Mouse (Mus musculus): ENCODE measurements around the gene Suox. TPM values are rescaled to one million over a fixed set of nuclear protein-coding genes. Genes with fewer than 3 reads are reported as not detected.
"Not testable (repeated sequence)": the region's sequence is repeated elsewhere in the genome, so short reads cannot be mapped to it uniquely, and the experiment has no call there.

Suox gene
- polyA plus RNA-seq (2015; fragmentation: Nextera tagmentation; extraction: Ambion mirVana), result 11.1 and 12.4 TPM in 2 replicates

DNA sequence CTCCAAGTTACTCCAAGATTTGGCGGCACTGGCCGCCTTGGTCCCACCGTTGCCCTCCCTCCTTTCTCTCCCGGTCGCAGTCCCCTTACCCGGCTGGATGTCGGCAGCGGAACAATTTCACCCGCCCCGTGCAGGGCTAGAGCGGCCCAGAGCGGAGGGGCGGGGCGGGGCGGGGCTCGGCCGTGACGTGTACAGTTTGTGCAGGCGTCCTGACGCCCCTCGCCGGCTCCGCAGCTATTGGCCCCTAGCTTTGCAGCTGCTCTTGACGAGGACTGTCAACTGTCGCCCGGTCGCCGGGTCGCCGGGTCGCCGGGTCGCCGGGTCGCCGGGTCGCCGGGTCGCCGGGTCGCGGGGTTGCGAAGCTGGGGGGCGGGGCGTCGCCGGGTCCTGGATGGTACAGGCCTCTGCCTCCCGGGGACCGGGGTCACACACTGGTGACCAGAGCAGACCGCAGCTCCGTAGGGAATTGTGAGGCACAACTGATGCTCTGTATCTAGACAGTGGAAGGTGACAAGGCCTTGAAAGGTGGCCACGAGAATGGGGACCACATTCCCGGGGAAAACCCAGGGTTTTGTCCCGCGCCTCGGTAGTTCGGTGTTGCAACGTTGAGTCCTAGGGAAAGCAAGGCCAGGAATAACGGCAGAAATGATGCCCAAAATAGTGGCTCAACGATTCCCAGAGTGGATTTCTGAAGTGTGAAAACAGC lies at the start of gene Suox:
TSS of gene Suox (minus strand) at position 311 of the 706 bp plus-strand sequence.
- peak within 1 kb of the TSS; percentile 77 for H3K4me3 ChIP-seq
- ATAC-seq (ENCODE audit: extremely low read depth, insufficient number of reproducible peaks, low FRiP score, low TSS enrichment), result peak; percentile 89
- peak within 1 kb of the TSS; percentile 84 for H3K9ac ChIP-seq
- H3K27ac ChIP-seq (replicated peaks), result peak within 1 kb of the TSS; percentile 55
- 0 out of 2 replicates have a peak, but pooled peaks cover 6% of the 10 kb centered on the region for H3K27me3 ChIP-seq (replicated peaks)
- peaks cover 19% of the 10 kb centered on the region; the same call in 1 of the 2 replicates for H3K36me3 ChIP-seq
- under 1% methylated on average over 60 of the region's 60 CpGs for WGBS
- peaks cover 15% of the 10 kb centered on the region for H3K4me1 ChIP-seq
- H3K4me2 ChIP-seq, result peak within 1 kb of the TSS; percentile 85
- no peaks in the 10 kb centered on the region for H3K9me3 ChIP-seq

DNA sequence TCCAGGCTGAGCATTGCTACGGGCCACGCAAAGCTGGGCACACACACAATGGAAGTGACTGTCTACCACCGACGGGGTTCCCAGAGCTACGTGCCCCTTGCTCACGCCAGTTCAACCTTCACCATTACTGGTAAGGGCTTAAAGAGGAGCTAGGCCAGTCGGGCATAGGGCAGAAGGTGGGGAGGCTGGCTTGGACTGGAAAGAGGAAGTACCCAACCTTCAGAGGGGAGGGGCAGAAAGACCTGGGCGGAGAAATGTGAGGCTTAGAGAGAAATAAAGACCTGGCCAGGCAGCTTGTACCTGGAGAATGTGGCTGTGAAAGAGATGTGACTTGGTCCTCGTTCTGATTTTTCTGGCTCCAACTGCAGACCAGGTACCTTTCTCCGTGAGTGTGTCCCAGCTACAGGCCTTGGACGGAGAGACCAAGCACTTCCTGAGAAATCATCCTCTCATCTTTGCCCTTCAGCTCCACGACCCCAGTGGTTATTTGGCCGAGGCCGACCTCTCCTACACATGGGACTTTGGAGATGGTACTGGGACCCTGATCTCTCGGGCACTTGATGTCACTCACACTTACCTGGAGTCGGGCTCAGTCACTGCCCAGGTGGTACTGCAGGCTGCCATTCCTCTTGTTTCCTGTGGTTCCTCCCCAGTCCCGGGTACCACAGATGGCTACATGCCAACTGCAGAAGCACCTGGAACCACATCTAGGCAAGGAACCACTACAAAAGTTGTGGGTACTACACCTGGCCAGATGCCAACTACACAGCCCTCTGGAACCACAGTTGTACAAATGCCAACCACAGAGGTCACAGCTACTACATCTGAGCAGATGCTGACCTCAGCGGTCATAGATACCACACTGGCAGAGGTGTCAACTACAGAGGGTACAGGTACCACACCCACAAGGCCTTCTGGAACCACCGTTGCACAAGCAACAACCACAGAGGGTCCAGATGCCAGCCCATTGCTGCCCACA lies 42.0 kb upstream of the Suox start:
- Histone ChIP-seq H3K4me2 (no peak overlapping the region), H3K27ac (replicated peaks) (no peak overlapping the region), H3K9me3 (no peaks in the 10 kb centered on the region), H3K36me3 (no peaks in the 10 kb centered on the region), H3K9ac (no peak overlapping the region), H3K4me3 (no peak overlapping the region), H3K4me1 (no peaks in the 10 kb centered on the region), H3K27me3 (replicated peaks) (no peaks in the 10 kb centered on the region)
- no peak for ATAC-seq (ENCODE audit: extremely low read depth, insufficient number of reproducible peaks, low FRiP score, low TSS enrichment)
- WGBS, result 79% methylated on average over 19 of the region's 19 CpGs

DNA sequence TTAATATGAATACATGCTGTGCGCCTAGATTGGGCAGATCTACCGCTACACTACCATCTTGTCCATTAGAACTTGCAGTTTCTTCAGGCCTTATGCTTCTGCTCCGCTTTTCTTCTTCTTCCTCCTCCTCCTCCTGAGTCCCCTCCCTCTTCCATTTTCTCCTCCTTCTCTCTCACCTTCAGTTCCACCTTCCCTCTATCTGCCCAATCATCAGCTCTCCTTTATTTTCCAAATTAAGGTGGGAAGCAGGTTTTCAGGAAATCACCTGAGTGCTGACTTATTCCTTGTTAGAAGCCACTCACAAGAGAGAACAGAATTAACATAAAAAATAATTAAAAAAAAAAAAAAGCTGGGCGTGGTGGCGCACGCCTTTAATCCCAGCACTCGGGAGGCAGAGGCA lies 37.4 kb upstream of the Suox start:
- not testable (repeated sequence) for H3K4me2 ChIP-seq; H3K27me3 ChIP-seq (replicated peaks); ATAC-seq (ENCODE audit: extremely low read depth, insufficient number of reproducible peaks, low FRiP score, low TSS enrichment); H3K4me3 ChIP-seq; H3K4me1 ChIP-seq; H3K9ac ChIP-seq; H3K36me3 ChIP-seq; H3K27ac ChIP-seq (replicated peaks); H3K9me3 ChIP-seq
- WGBS, result 90% methylated on average over 7 of the region's 7 CpGs

DNA sequence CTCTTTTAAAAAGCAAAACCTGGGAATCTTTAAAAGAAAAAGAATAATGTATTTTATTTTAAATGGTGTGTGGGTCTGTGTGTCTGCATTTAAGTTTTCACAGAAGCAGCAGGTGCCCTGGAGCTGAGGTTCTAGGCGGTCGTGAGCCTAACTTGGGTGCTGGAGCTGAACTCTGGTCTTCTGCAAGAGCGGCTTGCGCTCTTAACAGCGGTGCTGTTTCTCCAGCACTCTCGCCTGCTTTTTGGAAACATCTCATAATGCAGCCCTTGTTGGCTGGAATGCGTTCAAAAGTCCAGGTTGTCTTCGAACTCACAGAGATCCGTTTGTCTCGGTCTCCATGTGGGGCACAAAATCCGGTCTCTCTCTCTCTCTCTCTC lies 31.4 kb upstream of the Suox start:
- ATAC-seq (ENCODE audit: extremely low read depth, insufficient number of reproducible peaks, low FRiP score, low TSS enrichment), result no peak
- H3K4me3 ChIP-seq, result peak overlapping the region; percentile 93

DNA sequence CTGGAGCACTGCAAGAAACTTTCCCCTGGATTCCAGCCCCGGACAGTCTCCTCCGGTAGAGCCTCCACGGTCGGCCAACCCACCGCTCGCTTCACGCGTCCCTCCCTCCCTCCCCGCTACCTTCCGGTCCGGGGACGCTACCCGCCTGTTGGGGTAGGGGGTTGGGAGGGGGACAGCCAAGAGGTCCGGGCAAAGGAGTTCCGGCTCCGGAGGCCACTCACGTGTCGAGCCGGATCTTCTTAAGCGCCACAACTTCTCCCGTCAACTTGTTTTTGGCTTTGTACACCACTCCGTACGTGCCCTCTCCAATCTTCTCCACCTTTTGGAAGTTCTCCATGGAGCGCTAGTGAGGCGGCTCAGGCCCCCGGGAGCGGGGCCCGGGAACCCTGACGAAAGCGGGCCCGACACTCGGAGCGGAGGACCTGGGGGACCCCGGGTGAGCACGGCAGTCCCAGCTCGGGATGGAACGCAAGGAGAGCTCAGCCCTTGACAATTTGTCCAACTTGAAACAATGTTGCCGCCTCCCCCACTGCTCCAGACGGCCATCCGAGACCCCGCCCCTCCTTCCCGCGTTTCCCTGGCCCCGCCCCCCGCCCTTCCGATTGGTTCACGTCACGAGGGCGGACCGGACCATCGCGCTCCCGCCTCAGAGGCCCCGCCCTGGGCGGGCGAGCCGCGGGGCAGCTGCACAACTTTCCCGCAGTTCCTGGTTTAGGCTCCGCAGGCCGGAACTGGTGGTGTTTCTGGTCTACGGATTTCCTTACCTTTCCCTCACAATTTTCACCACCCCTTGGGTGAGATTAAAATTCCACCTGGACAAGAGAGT lies 30.8 kb upstream of the Suox start, which contains the start of gene Cdk2:
TSS of gene Cdk2 (minus strand) at position 541 of the 826 bp plus-strand sequence.
- H3K27me3 ChIP-seq (replicated peaks), result no peaks in the 10 kb centered on the region
- ATAC-seq (ENCODE audit: extremely low read depth, insufficient number of reproducible peaks, low FRiP score, low TSS enrichment), result peak; percentile 91
- peak within 1 kb of the TSS; percentile 93 for H3K4me3 ChIP-seq
- peaks cover 37% of the 10 kb centered on the region for H3K4me1 ChIP-seq
- H3K9me3 ChIP-seq, result no peaks in the 10 kb centered on the region
- H3K36me3 ChIP-seq, result peaks cover 38% of the 10 kb centered on the region
- WGBS, result under 1% methylated on average over 61 of the region's 62 CpGs
- peak within 1 kb of the TSS; percentile 98 for H3K27ac ChIP-seq (replicated peaks)
- peak within 1 kb of the TSS; percentile 74 for H3K4me2 ChIP-seq
- peak within 1 kb of the TSS; percentile 91 for H3K9ac ChIP-seq

More for the DNA sequence above, 31.4 kb upstream of the Suox start:
- peak overlapping the region; percentile 81 for H3K9ac ChIP-seq
- peaks cover 31% of the 10 kb centered on the region for H3K4me1 ChIP-seq
- 11% methylated on average over 11 of the region's 11 CpGs for WGBS
- H3K4me2 ChIP-seq, result peak overlapping the region; percentile 74
- peak overlapping the region; percentile 73 for H3K27ac ChIP-seq (replicated peaks)
- no peaks in the 10 kb centered on the region for H3K9me3 ChIP-seq
- no peaks in the 10 kb centered on the region for H3K27me3 ChIP-seq (replicated peaks)
- peaks cover 32% of the 10 kb centered on the region for H3K36me3 ChIP-seq

DNA sequence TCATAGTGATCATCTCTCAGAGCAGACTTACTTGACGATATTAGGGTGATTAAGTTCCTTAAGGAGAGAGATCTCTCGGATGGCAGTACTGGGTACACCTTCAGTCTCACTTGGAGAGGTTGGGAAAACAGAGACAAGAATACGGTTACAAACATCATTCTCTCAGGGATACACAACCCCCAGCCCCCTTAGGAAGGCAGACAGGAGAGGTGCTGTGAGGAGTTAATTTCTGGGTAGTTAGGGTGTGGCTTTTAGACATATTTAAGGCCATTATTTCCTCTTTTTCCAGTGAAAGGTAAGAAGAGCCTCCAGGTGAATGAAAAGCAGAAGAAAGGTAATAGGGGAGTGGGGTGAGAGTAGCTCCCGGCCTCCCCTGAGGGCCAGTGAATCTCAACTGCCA lies 30.0 kb upstream of the Suox start, which contains the start of gene Pmel:
TSS of gene Pmel (plus strand) at position 301 of the 400 bp plus-strand sequence.
- no peaks in the 10 kb centered on the region for H3K27me3 ChIP-seq (replicated peaks)
- H3K27ac ChIP-seq (replicated peaks), result peak within 1 kb of the TSS; percentile 98
- H3K4me3 ChIP-seq, result peak within 1 kb of the TSS; percentile 93
- ATAC-seq (ENCODE audit: extremely low read depth, insufficient number of reproducible peaks, low FRiP score, low TSS enrichment), result no peak
- H3K4me1 ChIP-seq, result peaks cover 45% of the 10 kb centered on the region
- peak within 1 kb of the TSS; percentile 91 for H3K9ac ChIP-seq
- H3K9me3 ChIP-seq, result no peaks in the 10 kb centered on the region
- peaks cover 46% of the 10 kb centered on the region for H3K36me3 ChIP-seq
- WGBS, result 21% methylated on average over 4 of the region's 4 CpGs
- peak within 1 kb of the TSS; percentile 74 for H3K4me2 ChIP-seq

DNA sequence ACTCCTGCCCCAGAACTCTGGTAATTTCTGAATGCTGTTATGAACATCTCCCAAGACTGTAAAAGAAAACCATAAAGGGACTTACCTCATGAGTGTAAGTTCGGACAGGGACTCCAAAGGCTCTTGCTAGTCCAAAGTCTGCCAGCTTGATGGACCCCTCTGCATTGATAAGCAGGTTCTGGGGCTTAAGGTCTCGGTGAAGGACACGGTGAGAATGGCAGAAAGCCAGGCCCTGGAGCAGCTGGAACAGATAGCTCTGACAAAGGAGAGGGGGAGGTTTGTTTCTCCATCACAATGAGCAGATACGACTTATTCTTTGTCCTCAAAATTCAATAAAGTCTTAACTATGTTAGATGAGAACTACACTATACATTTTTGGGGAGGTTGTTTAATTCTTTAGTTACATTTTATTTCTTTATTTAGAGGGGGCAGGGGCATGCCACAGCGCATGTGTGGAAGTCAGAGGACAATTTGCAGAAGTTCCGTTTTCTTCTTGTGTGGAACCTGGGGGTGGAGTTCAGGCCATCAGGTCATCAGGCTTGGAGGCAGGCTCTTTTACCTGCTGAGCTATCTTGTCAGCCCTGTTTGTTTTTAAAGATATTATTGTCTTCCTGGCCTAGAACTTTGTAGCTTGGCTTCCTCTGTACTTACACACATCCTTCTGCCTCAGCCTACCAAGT lies 28.6 kb upstream of the Suox start:
- no peaks in the 10 kb centered on the region for H3K9me3 ChIP-seq
- H3K4me2 ChIP-seq, result peak overlapping the region; percentile 74; the same call in 1 of the 2 replicates
- WGBS, result 50% methylated on average over 6 of the region's 6 CpGs
- no peak for ATAC-seq (ENCODE audit: extremely low read depth, insufficient number of reproducible peaks, low FRiP score, low TSS enrichment)
- H3K9ac ChIP-seq, result peak overlapping the region; percentile 65
- H3K4me3 ChIP-seq, result no peak overlapping the region
- 0 out of 2 replicates have a peak overlapping the region, but pooled peaks have one; percentile 21 for H3K27ac ChIP-seq (replicated peaks)
- no peaks in the 10 kb centered on the region for H3K27me3 ChIP-seq (replicated peaks)
- peaks cover 51% of the 10 kb centered on the region for H3K4me1 ChIP-seq
- H3K36me3 ChIP-seq, result peaks cover 57% of the 10 kb centered on the region

DNA sequence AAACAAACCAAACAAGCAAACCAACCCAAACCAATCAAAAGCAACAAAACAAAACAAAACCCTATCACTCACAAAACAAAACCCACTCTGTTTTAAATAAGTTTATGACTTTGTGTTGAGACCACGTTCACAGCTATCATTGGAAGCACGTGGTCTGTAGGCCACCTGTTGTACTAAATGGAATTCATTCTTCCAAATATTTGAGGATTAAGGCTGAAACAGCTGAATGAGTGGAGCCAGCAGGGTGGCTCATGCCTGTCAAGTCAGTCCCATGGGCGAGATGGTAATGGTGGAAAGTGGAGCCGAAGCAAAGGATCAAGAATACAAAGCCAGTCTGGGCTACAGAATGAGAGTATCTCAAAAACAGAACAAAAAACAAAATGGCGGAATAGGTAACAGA lies 26.8 kb upstream of the Suox start:
- Histone ChIP-seq H3K4me1 (peaks cover 52% of the 10 kb centered on the region), H3K4me3 (no peak overlapping the region), H3K36me3 (peaks cover 59% of the 10 kb centered on the region), H3K9ac (no peak overlapping the region), H3K27ac (replicated peaks) (no peak overlapping the region), H3K27me3 (replicated peaks) (no peaks in the 10 kb centered on the region), H3K4me2 (no peak overlapping the region), H3K9me3 (no peaks in the 10 kb centered on the region)
- no peak for ATAC-seq (ENCODE audit: extremely low read depth, insufficient number of reproducible peaks, low FRiP score, low TSS enrichment)
- 89% methylated on average over 5 of the region's 5 CpGs for whole genome bisulfite sequencing

DNA sequence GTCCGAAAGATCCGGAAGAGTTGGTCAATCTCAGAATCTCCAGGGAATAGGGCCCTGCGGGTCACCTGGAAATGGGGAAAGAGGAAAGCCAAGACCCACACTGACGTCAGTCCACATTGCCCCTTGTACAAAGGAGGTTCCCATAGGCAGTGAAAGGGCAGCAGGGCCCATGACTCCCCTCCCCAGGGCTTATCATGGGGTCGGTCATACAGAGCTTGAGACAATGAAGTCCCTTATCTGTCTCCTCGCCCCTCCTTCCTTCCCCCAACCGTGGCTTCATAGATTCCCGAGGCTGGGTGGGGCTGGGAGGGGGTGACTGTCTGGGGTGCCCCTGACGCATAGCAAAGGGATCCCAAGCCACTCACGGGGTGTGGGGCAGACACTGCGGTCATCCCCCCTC lies 25.7 kb upstream of the Suox start:
- peak overlapping the region; percentile 55; the same call in 1 of the 2 replicates for H3K9ac ChIP-seq
- 48% methylated on average over 11 of the region's 11 CpGs for WGBS
- no peak overlapping the region for H3K4me3 ChIP-seq
- H3K36me3 ChIP-seq, result peaks cover 59% of the 10 kb centered on the region
- H3K27ac ChIP-seq (replicated peaks), result peak overlapping the region; percentile 72
- no peaks in the 10 kb centered on the region for H3K9me3 ChIP-seq
- H3K4me1 ChIP-seq, result peaks cover 53% of the 10 kb centered on the region
- peak overlapping the region; percentile 22 for H3K4me2 ChIP-seq
- H3K27me3 ChIP-seq (replicated peaks), result no peaks in the 10 kb centered on the region
- ATAC-seq (ENCODE audit: extremely low read depth, insufficient number of reproducible peaks, low FRiP score, low TSS enrichment), result no peak

DNA sequence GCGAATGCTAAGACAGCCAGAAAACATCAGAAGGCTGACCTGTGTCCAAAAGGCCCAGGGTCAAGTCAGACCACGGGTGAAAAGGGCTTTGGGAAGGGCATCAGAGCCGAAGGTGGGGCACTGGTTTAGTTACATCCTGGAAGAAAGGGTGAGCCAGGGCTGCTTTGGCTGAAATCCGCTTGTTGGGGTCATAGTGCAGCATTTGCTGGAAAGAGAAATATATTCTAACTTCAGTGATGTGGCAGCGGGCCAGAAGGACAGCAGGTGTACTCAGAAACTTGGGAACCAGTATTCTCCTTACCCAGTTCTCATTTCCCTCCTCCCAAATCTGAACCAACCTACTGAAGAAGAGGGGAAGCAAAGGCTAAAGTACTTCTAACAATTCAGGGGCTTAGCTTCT lies 25.1 kb upstream of the Suox start:
- Histone ChIP-seq H3K36me3 (peaks cover 59% of the 10 kb centered on the region), H3K9ac (peak overlapping the region; percentile 55)

More for the DNA sequence above, 25.1 kb upstream of the Suox start:
- H3K4me3 ChIP-seq, result no peak overlapping the region
- H3K27me3 ChIP-seq (replicated peaks), result no peaks in the 10 kb centered on the region
- WGBS, result 79% methylated on average over 5 of the region's 5 CpGs
- H3K4me1 ChIP-seq, result peaks cover 56% of the 10 kb centered on the region
- no peaks in the 10 kb centered on the region for H3K9me3 ChIP-seq
- peak overlapping the region; percentile 72 for H3K27ac ChIP-seq (replicated peaks)
- H3K4me2 ChIP-seq, result 0 out of 2 replicates have a peak overlapping the region, but pooled peaks have one; percentile 22
- ATAC-seq (ENCODE audit: extremely low read depth, insufficient number of reproducible peaks, low FRiP score, low TSS enrichment), result no peak

All from heart, embryonic 13.5 days (tissue).